Mouse (Mus musculus) midbrain, embryonic 16.5 days (tissue): ENCODE data around the gene Usp10. TPM values are rescaled to one million over a fixed set of nuclear protein-coding genes. Genes with fewer than 3 reads are reported as not detected.

Experiments used
- ATAC-seq: fragments of 200-750 bp; cut with Nextera tagmentation; 2 replicates; pipeline ENCODE4 v1.8.0; 2017; ENCODE audit warnings: moderate TSS enrichment
- H3K27ac ChIP-seq: fragments of 300-500 bp; sonication (generic); 2 replicates; pipeline ENCODE4 v1.5.1; 2014; ENCODE audit warnings: mild to moderate bottlenecking, low read length, mixed read lengths
- H3K27me3 ChIP-seq: fragments of 300-500 bp; sonication (generic); 2 replicates; pipeline ENCODE4 v1.6.1; 2014; ENCODE audit warnings: low read depth, low read length, mixed read lengths; ENCODE audit not compliant: control insufficient read depth, insufficient read depth
- H3K36me3 ChIP-seq: fragments of 300-500 bp; sonication (generic); 2 replicates; pipeline ENCODE4 v1.6.1; 2014; ENCODE audit warnings: mild to moderate bottlenecking, low read length, moderate library complexity, mixed read lengths; ENCODE audit not compliant: control insufficient read depth, insufficient read depth
- H3K4me1 ChIP-seq: fragments of 300-500 bp; sonication (generic); 2 replicates; pipeline ENCODE4 v1.6.1; 2014; ENCODE audit warnings: mild to moderate bottlenecking, low read length, mixed read lengths; ENCODE audit not compliant: control insufficient read depth, insufficient read depth
- H3K4me2 ChIP-seq: fragments of 300-500 bp; sonication (generic); 2 replicates; pipeline ENCODE4 v1.6.1; 2014; ENCODE audit warnings: mild to moderate bottlenecking, low read length, mixed read lengths
- H3K4me3 ChIP-seq: fragments of 300-500 bp; sonication (generic); 2 replicates; pipeline ENCODE4 v1.5.1; 2014; ENCODE audit warnings: low read depth, mild to moderate bottlenecking, low read length, moderate library complexity, mixed read lengths
- H3K9ac ChIP-seq: fragments of 300-500 bp; sonication (generic); 2 replicates; pipeline ENCODE4 v1.6.1; 2014; ENCODE audit warnings: low read depth, low read length, mixed read lengths
- H3K9me3 ChIP-seq: fragments of 300-500 bp; sonication (generic); replicated peaks from 2 replicates; pipeline ENCODE4 v1.6.1; 2014; ENCODE audit warnings: mild to moderate bottlenecking, low read length, mixed read lengths; ENCODE audit not compliant: control insufficient read depth, poor library complexity, severe bottlenecking
- WGBS: fragments of 180-500 bp; shearing (Covaris S2); extraction: QIAGEN DNeasy Blood & Tissue Kit; methylation state at CpG from one replicate; pipeline ENCODE4 v1.1.7; 2014; 5-methylcytosine and 5-hydroxymethylcytosine counted together
- polyA plus RNA-seq: library from polyadenylated mRNA; unstranded; fragments of >200 nt; fragmentation: Nextera tagmentation; extraction: Ambion mirVana; gene quantifications from 2 replicates; pipeline ENCODE4 v1.2.1, GENCODE M21; 2015

Usp10 gene
- polyA plus RNA-seq, 1 experiment from 2014 or later, result 140 TPM

- Histone ChIP-seq H3K27me3 (no peaks in the 10 kb centered on the region), H3K4me1 (no peaks in the 10 kb centered on the region; the same call in 1 of the 2 replicates), H3K9ac (no peak overlapping the region), H3K27ac (no peak overlapping the region), H3K4me2 (no peak overlapping the region), H3K36me3 (peaks cover 11% of the 10 kb centered on the region), H3K4me3 (no peak overlapping the region), H3K9me3 (no peaks in the 10 kb centered on the region)
- 93% methylated on average over 10 of the region's 10 CpGs for WGBS
- ATAC-seq, result no peak
These were observed 33.5 kb downstream of the Usp10 start for GRCm38 (mm10) chr8:119943616-119944015.

GRCm38 (mm10) chr8:119944096-119944811 is 34.1 kb downstream of the Usp10 start:
- Histone ChIP-seq H3K4me3 (no peak overlapping the region), H3K9ac (no peak overlapping the region), H3K9me3 (no peaks in the 10 kb centered on the region), H3K27ac (no peak overlapping the region), H3K4me1 (no peaks in the 10 kb centered on the region; the same call in 1 of the 2 replicates), H3K4me2 (no peak overlapping the region), H3K27me3 (no peaks in the 10 kb centered on the region), H3K36me3 (peaks cover 11% of the 10 kb centered on the region)
- peak; percentile 49; the same call in 1 of the 2 replicates for ATAC-seq
- 64% methylated on average over 9 of the region's 9 CpGs for WGBS

GRCm38 (mm10) chr8:119946326-119946865 is 36.2 kb downstream of the Usp10 start:
- Histone ChIP-seq H3K9me3 (no peaks in the 10 kb centered on the region), H3K36me3 (peaks cover 23% of the 10 kb centered on the region), H3K27ac (no peak overlapping the region), H3K27me3 (no peaks in the 10 kb centered on the region), H3K4me2 (no peak overlapping the region), H3K4me3 (no peak overlapping the region), H3K4me1 (no peaks in the 10 kb centered on the region; the same call in 1 of the 2 replicates), H3K9ac (no peak overlapping the region)
- WGBS, result 71% methylated on average over 8 of the region's 8 CpGs
- ATAC-seq, result no peak

- H3K36me3 ChIP-seq, result peaks cover 27% of the 10 kb centered on the region
- ATAC-seq, result no peak
- no peak overlapping the region for H3K9ac ChIP-seq
These were observed 37.5 kb downstream of the Usp10 start for GRCm38 (mm10) chr8:119947653-119948052.

GRCm38 (mm10) chr8:119948340-119948739 is 38.2 kb downstream of the Usp10 start:
- Histone ChIP-seq H3K27me3 (no peaks in the 10 kb centered on the region), H3K9ac (no peak overlapping the region), H3K27ac (no peak overlapping the region), H3K4me2 (no peak overlapping the region), H3K4me3 (no peak overlapping the region), H3K36me3 (peaks cover 30% of the 10 kb centered on the region), H3K9me3 (no peaks in the 10 kb centered on the region), H3K4me1 (no peaks in the 10 kb centered on the region; the same call in 1 of the 2 replicates)
- no peak for ATAC-seq
- 67% methylated on average over 15 of the region's 15 CpGs for WGBS

More at GRCm38 (mm10) chr8:119947653-119948052, 37.5 kb downstream of the Usp10 start:
- Histone ChIP-seq H3K27me3 (no peaks in the 10 kb centered on the region), H3K27ac (no peak overlapping the region), H3K4me1 (no peaks in the 10 kb centered on the region; the same call in 1 of the 2 replicates), H3K9me3 (no peaks in the 10 kb centered on the region), H3K4me2 (no peak overlapping the region), H3K4me3 (no peak overlapping the region)
- WGBS, result 92% methylated on average over 19 of the region's 19 CpGs

- H3K27me3 ChIP-seq, result no peaks in the 10 kb centered on the region
- peaks cover 63% of the 10 kb centered on the region for H3K36me3 ChIP-seq
- H3K9me3 ChIP-seq, result no peaks in the 10 kb centered on the region
- no peaks in the 10 kb centered on the region; the same call in 1 of the 2 replicates for H3K4me1 ChIP-seq
- no peak overlapping the region for H3K4me2 ChIP-seq
- no peak overlapping the region for H3K4me3 ChIP-seq
- no peak overlapping the region for H3K9ac ChIP-seq
- no peak for ATAC-seq
- H3K27ac ChIP-seq, result no peak overlapping the region
- 63% methylated on average over 7 of the region's 7 CpGs for WGBS
These were observed 42.1 kb downstream of the Usp10 start for GRCm38 (mm10) chr8:119952282-119952681.

- ATAC-seq, result no peak
- H3K27ac ChIP-seq, result no peak overlapping the region
- H3K36me3 ChIP-seq, result peaks cover 67% of the 10 kb centered on the region
- no peak overlapping the region for H3K4me2 ChIP-seq
- no peaks in the 10 kb centered on the region for H3K9me3 ChIP-seq
- no peaks in the 10 kb centered on the region for H3K4me1 ChIP-seq
- H3K9ac ChIP-seq, result no peak overlapping the region
- H3K4me3 ChIP-seq, result no peak overlapping the region
- H3K27me3 ChIP-seq, result no peaks in the 10 kb centered on the region
- 69% methylated on average over 5 of the region's 5 CpGs for WGBS
These were observed 42.6 kb downstream of the Usp10 start for GRCm38 (mm10) chr8:119952747-119953146.

- H3K9ac ChIP-seq, result no peak overlapping the region
- H3K27me3 ChIP-seq, result no peaks in the 10 kb centered on the region
- no peak for ATAC-seq
- H3K4me2 ChIP-seq, result no peak overlapping the region
- no peak overlapping the region for H3K4me3 ChIP-seq
- H3K36me3 ChIP-seq, result peaks cover 64% of the 10 kb centered on the region
- H3K9me3 ChIP-seq, result no peaks in the 10 kb centered on the region
- H3K4me1 ChIP-seq, result peaks cover under 1% of the 10 kb centered on the region; the same call in 1 of the 2 replicates
- H3K27ac ChIP-seq, result no peak overlapping the region
- 95% methylated on average over 8 of the region's 8 CpGs for WGBS
These were observed 45.2 kb downstream of the Usp10 start for GRCm38 (mm10) chr8:119955333-119955732.

GRCm38 (mm10) chr8:119958076-119958475 is 47.9 kb downstream of the Usp10 start:
- Histone ChIP-seq H3K4me2 (no peak overlapping the region), H3K4me1 (peaks cover 6% of the 10 kb centered on the region), H3K4me3 (no peak overlapping the region), H3K27me3 (no peaks in the 10 kb centered on the region), H3K9me3 (no peaks in the 10 kb centered on the region), H3K9ac (no peak overlapping the region), H3K27ac (no peak overlapping the region), H3K36me3 (peaks cover 42% of the 10 kb centered on the region)
- 97% methylated on average over 10 of the region's 10 CpGs for WGBS
- no peak for ATAC-seq
